Mouse (Mus musculus): ENCODE results near the gene Ubn1.

The Ubn1 gene

DNA sequence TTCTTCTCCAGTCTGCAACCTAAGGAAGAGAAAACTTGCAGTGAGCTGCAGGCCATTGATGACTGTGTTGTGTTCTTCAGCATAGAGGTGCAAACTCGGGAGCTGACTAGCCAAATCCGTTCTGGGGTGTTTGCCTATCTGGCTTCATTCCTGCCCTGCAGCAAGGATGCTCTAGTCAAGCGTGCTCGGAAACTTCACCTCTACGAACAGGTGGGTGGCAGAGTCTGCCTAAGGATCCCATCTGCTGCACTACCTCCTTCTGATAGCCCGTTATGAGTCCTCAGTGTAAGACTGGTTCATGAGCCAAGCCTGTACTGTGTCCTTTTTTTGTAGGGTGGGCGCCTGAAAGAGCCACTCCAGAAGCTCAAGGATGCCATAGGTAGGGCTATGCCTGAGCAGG, 22.1 kb downstream of the Ubn1 start:
- DNase-seq (ENCODE audit: low read depth): no peak

DNA sequence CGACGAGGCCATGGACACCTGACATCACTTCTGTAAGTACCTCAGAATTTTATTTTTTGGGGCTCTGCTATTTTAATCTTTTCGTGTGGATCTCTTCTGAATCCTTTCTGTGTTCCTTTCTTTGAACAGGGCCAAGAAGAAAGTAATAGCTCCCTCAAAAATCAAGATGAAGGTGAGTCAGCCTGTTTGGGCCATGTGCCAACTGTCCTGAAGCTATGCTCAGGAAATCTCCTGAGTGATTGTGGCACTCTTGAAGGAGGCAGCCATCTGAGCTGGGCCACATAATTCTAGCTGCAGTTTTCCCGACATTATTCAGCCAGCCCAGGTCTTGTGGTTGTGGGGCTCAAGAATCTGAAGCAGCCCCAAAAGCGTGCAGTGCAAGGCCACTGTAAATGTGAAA, 24.5 kb downstream of the Ubn1 start:
- peak; percentile 18 for DNase-seq (ENCODE audit: low read depth)

DNA sequence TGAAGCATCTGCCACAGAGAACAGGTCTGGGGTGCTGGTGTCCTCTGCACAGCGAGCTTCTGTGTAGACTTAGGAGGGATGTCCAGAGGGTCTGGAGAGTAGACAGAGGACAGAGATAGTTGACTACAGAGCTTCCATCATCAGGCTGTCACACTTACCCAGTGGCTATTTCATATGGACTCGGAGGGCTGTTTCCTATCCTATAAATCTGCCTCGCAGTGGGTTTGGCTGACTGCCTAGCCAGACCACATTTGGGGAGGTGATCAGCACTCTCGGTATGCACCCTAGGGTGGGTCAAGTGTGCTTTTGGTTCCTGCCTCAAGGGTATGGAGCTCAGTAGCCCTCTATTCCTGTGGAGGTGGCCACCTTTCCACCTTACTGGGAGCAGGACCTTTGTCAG, 35.3 kb downstream of the Ubn1 start:
- no peak for DNase-seq (ENCODE audit: low read depth)

DNA sequence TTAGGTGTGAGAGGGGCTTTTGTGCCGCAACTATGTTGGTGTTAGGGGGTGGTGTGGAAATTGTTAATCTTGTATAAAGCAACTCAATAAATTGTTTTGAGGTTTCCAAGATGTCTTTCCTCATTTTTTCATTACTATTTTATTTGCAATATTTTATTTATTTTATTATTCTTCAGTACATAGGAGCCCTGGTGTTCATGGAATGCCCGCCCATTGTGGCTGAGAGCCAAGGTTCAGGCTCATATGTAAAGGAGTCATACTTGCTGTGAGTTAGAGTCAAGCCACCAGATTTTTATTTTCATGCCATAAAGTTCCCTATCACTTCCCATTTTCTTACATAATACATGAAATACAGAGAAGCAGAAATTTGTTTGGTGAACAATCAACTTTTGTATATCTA, 36.3 kb downstream of the Ubn1 start:
- DNase-seq (ENCODE audit: low read depth): no peak

DNA sequence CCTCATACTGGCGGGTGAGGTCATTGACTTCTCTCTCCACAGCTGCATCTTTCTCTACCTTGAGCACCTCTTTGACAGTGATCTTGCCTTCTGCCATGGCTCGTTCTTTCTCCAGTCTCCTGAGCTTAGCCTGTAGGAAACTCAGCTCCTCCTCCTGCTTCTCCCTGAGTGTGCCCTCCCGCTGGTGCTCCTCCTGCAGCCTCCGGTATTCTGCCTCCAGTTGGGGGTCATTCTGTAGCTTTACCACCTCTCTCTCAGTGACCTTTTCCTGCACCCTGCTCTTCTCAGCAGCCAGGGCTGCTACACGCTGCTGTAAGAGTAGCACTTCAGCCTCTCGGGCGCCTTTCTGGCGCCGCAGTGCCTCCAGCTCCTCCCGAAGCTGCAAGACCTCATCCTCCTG, 39.2 kb downstream of the Ubn1 start:
- DNase-seq (ENCODE audit: low read depth): no peak

DNA sequence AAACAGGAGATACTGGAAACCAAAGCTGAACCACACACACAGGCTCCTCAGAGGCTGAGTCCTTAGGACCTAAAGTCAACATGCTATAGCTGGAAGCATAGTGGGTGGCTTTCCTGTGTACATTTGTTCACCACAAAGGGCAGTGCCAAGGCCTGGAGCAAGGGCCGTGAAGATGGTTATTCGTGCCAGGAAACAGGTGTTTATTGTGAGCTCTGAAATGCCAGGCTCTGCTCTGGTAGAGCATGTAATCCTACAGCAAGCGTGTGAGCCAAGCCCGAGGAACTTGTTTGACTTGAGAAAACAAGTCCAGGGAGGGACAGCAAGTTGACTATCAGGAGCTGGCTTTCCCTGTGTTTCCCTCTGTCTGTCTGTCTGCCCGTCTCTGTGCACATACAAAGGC, 43.4 kb downstream of the Ubn1 start:
- DNase-seq (ENCODE audit: low read depth): peak; percentile 18

DNA sequence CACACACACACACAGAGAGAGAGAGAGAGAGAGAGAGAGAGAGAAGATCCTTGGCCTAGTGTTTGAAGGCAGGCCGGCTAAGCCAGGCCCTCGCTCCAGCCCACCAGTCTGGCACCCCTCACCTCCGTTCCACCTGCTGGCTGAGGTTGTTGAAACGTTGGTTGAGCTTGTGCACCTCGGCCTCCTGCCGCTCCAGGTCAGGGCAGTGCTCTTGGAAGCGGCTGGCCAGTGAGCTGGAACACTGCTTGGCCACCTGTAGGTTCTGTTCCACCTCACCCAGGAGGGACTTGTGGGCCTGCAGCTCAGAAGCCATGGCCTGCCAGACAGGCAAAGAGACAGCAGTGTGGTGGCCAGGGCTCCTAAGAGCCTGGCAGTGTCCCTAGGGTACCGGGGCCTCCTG, 46.6 kb downstream of the Ubn1 start:
- no peak for DNase-seq (ENCODE audit: low read depth)

DNA sequence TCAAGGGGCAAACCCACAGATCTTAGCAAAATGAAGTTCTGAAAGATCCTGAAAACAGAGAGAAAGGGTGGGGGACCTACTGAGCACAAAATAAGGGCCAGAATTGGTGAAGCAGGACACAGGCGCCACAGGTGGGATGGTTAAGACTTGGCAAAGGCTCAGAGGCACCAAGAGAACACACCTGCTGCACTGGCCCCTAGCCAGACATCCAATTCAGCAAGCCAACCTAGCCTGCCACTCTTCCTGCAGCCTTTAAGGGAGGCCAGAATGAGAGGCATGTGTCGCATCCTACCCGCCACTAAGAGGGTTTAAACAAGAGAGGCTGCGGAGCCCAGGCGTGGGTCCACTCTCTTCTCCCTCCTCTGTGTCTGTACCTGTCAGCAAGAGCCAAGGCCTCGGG, 51.1 kb downstream of the Ubn1 start:
- DNase-seq (ENCODE audit: low read depth): no peak

DNA sequence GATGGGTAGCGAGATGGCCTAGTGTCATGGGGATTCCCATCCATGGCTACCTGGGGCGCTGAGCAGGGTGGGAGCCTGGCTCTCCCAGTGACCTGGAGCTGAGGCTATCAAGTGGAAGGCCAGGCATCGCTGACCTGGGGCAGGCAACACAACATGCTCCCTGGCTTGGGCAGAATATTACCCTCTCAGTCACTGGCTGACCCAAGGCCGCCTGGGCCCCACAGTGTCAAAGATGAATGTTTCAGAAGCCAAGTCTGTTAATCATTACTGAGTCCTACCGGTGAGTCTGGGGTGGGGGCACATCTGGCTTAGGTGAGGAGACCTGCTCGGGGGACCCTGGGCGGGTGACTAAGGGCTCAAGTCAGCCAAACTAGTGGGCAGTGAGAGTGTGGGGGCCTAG, 60.0 kb downstream of the Ubn1 start:
- DNase-seq (ENCODE audit: low read depth): no peak

DNA sequence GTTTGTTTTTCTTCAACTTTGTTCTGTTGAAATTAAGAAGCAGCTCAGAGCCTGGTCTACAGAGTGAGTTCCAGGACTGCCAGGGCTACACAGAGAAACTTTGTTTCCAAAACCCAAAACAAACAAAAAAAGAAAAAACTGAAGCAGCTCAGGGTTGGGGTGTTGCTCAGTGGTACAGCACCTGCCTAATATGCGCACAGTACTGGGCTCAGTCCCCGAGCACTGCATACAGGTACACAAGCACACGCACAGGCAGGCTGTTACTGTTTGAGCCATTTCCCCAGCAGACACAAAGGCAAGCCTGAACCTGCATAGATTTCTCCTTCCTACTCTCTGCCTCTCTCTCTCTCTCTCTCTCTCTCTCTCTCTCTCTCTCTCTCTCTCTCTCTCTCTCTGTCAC, 61.2 kb downstream of the Ubn1 start:
- DNase-seq (ENCODE audit: low read depth): no peak

DNA sequence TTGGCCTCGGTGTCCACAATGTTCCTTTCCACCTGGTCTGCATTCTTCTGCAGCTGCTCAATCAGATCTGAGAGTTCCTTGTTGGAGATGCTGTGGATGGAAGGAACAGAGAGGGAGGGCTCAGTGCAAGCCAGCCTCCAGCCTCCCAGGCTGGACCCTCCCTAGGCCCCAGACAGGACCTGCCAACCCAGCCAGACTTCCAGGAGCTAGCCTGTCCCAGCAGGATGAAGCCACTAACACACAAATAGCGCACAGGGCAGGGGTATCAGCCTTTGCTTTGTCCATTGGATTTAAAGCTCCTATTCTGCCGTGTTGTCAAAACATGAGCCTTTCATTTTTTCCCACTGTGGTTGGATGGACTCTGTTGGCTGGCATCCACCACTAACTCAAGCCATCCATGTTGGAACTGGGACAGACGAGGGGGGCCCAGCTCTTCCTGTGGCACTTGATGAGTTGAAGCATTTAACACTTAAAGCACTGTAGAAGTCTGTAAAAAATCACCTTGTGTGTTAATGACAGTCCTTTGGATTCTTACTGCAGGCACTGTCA, 63.2 kb downstream of the Ubn1 start:
- no peak for DNase-seq (ENCODE audit: low read depth)

DNA sequence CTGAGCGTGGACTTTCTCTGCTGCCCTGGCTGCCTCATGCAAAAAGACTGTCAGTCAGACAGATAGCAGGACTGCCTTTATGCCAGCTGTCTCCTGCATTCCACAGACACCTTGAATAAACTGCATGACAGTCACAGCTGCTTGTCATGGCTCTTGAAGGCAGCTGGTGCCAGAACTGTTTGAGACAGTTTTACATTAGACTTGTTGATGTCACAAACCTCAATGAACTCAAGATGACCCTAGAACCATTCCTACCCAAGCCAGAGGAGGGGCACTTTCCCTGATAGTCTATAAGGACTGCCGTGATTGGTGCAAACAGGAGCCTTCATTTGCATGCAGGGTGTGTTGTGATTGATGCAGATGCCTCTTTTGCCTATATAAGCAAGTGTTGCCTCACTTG, 63.7 kb downstream of the Ubn1 start:
- peak; percentile 32 for DNase-seq (ENCODE audit: low read depth)

DNA sequence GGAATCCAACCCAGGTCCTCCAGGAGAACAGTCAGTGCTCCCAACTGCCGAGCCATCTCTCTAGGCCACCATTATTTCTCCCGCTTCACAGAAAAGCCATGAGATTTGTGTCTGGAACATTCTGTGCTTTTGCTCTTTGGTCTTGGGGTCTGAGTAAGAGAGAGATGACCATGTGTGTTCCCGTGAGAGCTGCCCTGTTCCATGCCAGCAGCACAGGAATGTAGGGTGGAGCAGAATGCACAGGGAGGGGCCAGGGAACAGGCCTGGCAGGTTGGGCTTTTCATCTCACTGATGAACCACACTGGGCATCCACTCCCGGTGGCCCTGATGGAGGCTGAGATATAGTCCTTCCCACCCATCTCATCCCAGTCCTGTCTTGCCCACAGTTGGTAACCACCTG, 69.5 kb downstream of the Ubn1 start:
- no peak for DNase-seq (ENCODE audit: low read depth)

DNA sequence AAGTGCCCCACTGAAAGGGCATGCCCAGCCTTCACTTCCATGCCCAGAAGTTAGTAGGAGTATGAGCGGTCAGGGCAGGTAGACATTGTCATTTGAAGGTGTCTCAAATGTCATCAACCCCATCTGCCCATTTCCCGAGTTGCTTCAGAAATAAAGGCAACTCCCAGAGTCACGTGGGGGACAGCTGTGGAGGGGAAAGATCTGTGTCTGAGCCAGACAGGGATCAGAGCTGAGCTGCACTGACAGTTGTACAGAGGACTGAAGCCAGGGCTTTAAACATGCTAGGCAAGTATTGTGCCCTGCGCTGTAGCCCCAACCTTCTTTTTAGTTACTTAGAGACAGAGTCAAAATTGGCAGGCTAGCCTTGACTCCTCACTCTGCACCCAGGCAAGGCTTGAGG, 70.0 kb downstream of the Ubn1 start:
- DNase-seq (ENCODE audit: low read depth): no peak

DNA sequence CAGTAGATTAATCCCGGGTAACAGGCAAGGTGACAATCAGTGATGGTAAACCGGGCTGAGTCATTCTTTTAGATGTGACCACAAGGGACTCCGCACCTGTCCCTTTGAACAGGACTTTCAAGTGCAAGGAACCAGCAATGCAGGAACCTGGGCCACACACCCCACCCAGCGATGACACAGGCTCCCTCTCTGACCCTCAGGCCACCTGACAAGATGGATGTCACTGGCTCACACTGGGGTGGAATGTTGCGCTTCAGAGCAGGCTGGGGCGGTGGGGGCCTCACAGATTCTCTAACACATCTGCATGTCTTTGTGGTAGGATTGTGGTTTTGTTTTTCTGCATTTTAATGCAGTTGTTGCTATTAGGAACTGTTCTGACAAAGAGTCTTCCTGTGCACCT, 73.6 kb downstream of the Ubn1 start:
- no peak for DNase-seq (ENCODE audit: low read depth)

DNA sequence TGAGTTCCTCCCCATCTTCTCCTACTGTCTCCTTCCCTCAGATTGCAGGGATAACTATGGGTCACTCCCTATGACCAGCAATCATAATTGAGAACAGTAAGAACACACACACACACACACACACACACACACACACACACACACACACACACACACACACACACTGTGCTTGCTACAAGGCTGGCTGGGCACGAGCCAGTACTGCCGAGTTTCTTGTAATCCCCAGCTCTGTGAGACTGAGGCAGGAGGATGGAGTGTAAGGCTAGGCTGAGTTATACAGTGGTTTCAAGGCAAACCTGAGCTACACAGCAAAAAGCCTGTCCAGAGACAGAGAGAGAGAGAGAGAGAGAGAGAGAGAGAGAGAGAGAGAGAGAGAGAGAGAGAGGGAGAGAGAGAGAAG, 80.3 kb downstream of the Ubn1 start:
- DNase-seq (ENCODE audit: low read depth): no peak

DNA sequence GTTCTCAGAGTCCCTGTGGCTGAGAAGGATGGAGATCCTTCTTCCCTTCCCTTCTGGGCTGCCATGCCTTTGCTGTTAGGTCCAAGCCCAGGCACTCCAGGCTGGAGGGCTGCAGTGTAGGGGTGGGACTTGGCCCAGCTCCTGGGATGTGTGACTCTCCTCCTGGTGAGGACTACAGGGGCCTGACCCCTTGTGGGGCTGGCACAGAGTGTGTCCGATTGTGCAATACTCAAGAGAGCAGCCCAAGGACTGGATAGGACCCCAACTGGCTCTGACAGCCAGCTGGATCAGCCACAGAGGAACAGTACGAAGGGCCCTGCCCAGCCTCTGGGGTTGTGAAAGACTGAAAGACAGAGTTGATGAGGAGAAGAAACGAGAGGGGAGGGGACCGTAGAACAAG, 80.9 kb downstream of the Ubn1 start:
- DNase-seq (ENCODE audit: low read depth): no peak

DNA sequence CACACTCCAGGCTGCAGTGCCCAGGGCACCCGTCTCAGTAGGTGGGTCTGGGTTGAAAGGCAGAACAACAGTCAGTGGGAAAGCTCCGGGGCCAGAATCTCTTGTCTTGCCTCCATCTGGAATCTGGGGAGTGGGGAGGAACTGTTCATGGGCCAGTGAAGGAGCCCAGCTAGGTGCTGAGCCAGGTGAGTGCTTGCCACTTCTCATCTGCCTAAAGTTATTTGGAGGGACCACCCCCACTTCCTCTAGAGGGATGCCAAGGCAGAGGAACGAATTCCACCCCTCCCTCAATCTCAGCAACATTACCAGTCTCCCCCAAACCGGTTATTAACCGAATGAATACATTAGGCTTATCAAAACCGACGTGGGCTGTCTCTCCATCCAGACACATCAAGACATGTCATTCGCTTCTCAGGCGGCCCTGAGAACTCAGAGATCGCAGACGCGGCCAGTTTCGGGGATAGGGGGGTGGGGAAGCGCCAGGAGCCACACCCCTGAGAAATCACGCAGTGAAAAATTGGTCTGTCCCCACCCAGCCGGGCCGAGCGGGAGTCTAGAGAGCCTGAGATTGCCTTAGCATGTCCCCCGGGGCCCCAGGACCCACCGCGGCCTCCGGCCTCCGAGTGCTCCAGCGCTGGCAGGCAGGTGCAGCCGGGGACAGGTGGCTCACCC, 81.5 kb downstream of the Ubn1 start:
- DNase-seq (ENCODE audit: low read depth): no peak

DNA sequence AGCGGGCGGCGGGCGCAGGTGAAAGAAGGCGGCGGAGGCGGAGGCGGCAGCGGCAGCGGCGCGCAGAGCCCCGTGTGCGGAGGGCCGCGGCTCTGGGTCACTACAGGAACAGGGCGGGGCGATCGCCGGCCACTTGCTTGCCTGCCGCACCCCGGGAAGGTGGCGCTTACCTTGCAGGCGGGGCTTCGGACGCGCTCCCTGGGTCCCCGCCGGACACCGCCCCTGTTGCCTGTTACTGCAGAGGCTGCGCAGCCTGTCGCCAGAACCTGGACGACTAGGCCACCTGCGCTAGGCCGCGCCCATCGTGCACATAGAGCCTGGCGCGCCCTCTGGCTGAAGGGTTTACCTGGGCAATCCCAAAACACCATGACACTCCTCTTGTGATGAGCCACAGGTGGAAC, 82.5 kb downstream of the Ubn1 start, which contains the start of gene Ppl:
Ppl (minus strand) TSS at position 21 of the 401 bp plus-strand sequence.
- DNase-seq (ENCODE audit: low read depth): no peak

DNA sequence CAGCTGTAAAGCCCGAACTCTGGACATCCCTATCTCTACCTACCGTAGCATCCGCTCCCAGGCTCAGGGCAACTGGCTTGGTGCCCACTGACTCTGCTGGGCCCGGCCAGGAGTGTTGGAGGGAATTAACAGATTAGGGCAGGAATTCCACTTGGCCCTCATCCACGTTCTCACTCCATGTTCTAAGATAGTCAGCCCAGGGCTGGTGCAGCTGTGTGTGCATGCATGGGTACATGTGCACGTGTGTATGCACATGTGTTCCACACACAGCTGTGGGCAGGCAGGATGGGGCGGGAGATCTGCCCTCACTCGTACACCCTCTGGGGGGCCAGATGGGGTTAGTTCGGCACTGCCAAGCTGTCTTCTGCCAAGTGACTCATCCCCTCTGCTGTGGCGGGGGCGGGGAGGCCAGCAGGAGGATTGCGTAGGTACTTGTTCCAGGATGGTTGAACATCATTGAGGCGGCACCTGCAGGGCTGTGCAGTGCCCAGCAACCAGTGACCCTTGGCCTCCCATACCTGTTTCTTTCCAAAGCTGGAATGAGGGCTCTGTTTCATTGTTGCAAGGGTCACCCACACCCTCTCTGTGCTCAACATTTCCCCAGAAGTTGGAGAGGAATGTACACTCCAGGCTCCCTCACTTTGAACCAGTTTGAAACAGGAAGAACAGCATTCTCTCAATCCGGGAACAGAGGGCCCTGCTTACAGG, 84.9 kb downstream of the Ubn1 start:
- peak; percentile 69 for DNase-seq (ENCODE audit: low read depth)

DNA sequence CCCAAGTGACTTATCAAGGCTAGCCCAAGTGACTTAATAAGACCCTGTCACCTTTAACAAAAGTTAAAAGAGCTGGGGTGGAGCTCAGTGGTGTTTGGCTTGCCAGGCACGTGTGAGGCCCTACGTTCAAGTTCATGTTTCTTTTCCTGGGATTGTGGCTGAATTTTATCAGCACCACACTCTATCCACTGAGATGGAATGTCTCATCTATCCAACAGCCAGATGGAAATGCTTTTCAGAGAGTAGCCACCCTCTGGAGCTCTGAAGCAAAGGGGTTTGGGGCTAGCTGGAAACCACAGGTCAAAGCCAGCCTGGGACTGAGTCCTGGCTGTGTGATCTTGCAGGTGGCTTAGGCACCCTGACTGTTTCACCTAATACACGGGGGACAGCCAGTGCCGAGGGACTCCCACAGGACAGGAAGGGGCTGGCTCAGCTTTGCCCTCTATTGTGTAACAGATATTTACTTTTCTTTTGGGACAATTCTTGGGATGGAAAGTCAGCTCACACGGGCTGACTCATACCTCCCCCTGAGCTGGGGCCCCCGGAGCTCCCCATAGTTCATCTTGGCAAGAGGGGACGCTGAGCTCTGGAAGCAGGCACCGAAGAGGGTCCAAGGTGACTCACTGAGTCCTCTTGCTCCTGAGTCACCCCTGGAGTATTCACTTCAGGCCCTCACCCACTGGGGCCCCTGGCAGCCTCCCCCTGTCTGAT, 85.8 kb downstream of the Ubn1 start:
- DNase-seq (ENCODE audit: low read depth): peak; percentile 25

Data from 416B (cell line).